Mouse (Mus musculus) kidney, adult 11 months (tissue): ENCODE results near the gene Slc7a8.
A peak's percentile ranks its signal among the peaks of the same experiment; 100 is the strongest.

Source experiments
- DNase-seq: peaks from one replicate; pipeline ENCODE4 v3.0.0; 2022

Slc7a8 gene

GRCm38 (mm10) chr14:54736555-54737552 lies 44.9 kb downstream of the Slc7a8 start:
- DNase-seq, result no peak

GRCm38 (mm10) chr14:54735221-54735620 lies 46.5 kb downstream of the Slc7a8 start:
- DNase-seq, result no peak

- no peak for DNase-seq
Measured at GRCm38 (mm10) chr14:54734004-54734403, 47.7 kb downstream of the Slc7a8 start.

GRCm38 (mm10) chr14:54732206-54732605 lies 49.5 kb downstream of the Slc7a8 start:
- no peak for DNase-seq

- DNase-seq, result no peak
Measured at GRCm38 (mm10) chr14:54730305-54730704, 51.4 kb downstream of the Slc7a8 start.

- no peak for DNase-seq
Measured at GRCm38 (mm10) chr14:54728823-54729653, 52.7 kb downstream of the Slc7a8 start.

- no peak for DNase-seq
Measured at GRCm38 (mm10) chr14:54727565-54727964, 54.2 kb downstream of the Slc7a8 start.

GRCm38 (mm10) chr14:54724049-54724448 lies 57.7 kb downstream of the Slc7a8 start:
- no peak for DNase-seq

- DNase-seq, result no peak
Measured at GRCm38 (mm10) chr14:54721711-54722110, 60.0 kb downstream of the Slc7a8 start.

GRCm38 (mm10) chr14:54720654-54721350 lies 60.9 kb downstream of the Slc7a8 start:
- no peak for DNase-seq

GRCm38 (mm10) chr14:54720041-54720440 lies 61.7 kb downstream of the Slc7a8 start:
- no peak for DNase-seq

GRCm38 (mm10) chr14:54715402-54715801 lies 66.3 kb downstream of the Slc7a8 start:
- DNase-seq, result no peak

- peak; percentile 30 for DNase-seq
Measured at GRCm38 (mm10) chr14:54714617-54715081, 67.1 kb downstream of the Slc7a8 start.

- peak; percentile 74 for DNase-seq
Measured at GRCm38 (mm10) chr14:54714121-54714520, 67.6 kb downstream of the Slc7a8 start.

GRCm38 (mm10) chr14:54712861-54713260 lies 68.9 kb downstream of the Slc7a8 start:
- peak; percentile 35 for DNase-seq

- no peak for DNase-seq
Measured at GRCm38 (mm10) chr14:54712074-54712473, 69.7 kb downstream of the Slc7a8 start, which contains the start of gene Cebpe. Gene Cebpe (minus strand): TSS chr14:54712174.

GRCm38 (mm10) chr14:54709054-54709453 lies 72.7 kb downstream of the Slc7a8 start:
- no peak for DNase-seq

- DNase-seq, result no peak
Measured at GRCm38 (mm10) chr14:54706589-54707320, 75.0 kb downstream of the Slc7a8 start.

- no peak for DNase-seq
Measured at GRCm38 (mm10) chr14:54705844-54706243, 75.9 kb downstream of the Slc7a8 start.

- DNase-seq, result no peak
Measured at GRCm38 (mm10) chr14:54703207-54703606, 78.5 kb downstream of the Slc7a8 start.

- DNase-seq, result peak; percentile 54
Measured at GRCm38 (mm10) chr14:54701298-54701697, 80.4 kb downstream of the Slc7a8 start.

GRCm38 (mm10) chr14:54699586-54699985 lies 82.2 kb downstream of the Slc7a8 start:
- DNase-seq, result no peak
